9 mouse cellular contexts compared by ENCODE assay signal in the genomic region with DNA sequence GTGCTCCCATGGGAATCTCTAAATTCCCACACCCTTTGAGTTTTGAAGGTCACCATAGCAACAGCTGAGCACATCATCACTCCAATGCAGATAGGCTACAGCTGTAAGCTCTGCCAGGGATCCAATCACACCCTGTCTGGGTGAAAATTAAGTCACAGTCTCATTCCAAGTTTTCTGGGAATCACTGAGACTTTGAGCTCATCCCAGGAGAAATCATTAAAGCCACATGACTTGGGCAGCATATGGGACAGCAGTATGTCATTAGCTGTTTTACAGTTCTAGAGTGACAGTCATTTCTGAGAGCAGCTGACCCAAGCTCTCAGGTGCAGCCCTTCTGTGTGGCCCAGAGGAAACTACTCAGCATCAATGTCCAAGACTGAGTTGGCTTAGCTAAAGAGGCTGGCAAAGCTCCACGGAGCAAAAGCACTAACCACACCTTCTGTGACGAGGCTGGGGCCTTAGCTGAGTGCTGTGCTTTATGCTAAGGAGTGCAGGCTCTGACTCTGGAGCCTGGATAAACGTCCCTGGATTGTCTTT. TPM values are rescaled to one million over a fixed set of nuclear protein-coding genes. Genes with fewer than 3 reads are reported as not detected.
DNase-seq lines count a peak whose midpoint lies in the region; ATAC-seq and TF ChIP-seq lines count a peak whose summit lies in the region.
"Had no signal": no experiment of that assay in that cellular context is flagged by ENCODE, and none has a peak within 500 bp of the region (broad histone marks: within the 10 kb centered on the region; RNA-seq: fewer than 3 reads in every experiment).

No protein-coding gene starts in this region.

- H3K4me2 ChIP-seq in forebrain, postnatal 0 days (ENCODE audit: low read depth): no peak overlapping the region
- H3K4me2 ChIP-seq in limb, embryonic 14.5 days (replicated peaks; ENCODE audit: low read depth, low read length, severe bottlenecking): no peak overlapping the region
- H3K4me2 ChIP-seq in intestine, embryonic 15.5 days (replicated peaks): no peak overlapping the region

- H3K27ac ChIP-seq in forebrain, postnatal 0 days (ENCODE audit: low read depth, low read length): no peak overlapping the region
- no peak overlapping the region for H3K27ac ChIP-seq in limb, embryonic 14.5 days (replicated peaks; ENCODE audit: low read depth, low read length)
- no peak overlapping the region for H3K27ac ChIP-seq in intestine, embryonic 15.5 days

- H3K27me3 ChIP-seq in forebrain, postnatal 0 days (ENCODE audit: insufficient read depth, low read length): no peaks in the 10 kb centered on the region
- H3K27me3 ChIP-seq in limb, embryonic 14.5 days (ENCODE audit: control insufficient read depth, insufficient read depth, low read length): no peaks in the 10 kb centered on the region
- no peaks in the 10 kb centered on the region for H3K27me3 ChIP-seq in intestine, embryonic 15.5 days (replicated peaks)

- 20% methylated on average over 3 of the region's 3 CpGs for WGBS in forebrain, postnatal 0 days
- 12% methylated on average over 3 of the region's 3 CpGs for WGBS in limb, embryonic 14.5 days
- WGBS in intestine, embryonic 15.5 days: 25% methylated on average over 3 of the region's 3 CpGs

- peak; percentile 97 for ATAC-seq in forebrain, postnatal 0 days
- ATAC-seq in limb, embryonic 14.5 days (ENCODE audit: low FRiP score, low read depth): peak; percentile 88
- ATAC-seq in intestine, embryonic 15.5 days: no peak

- H3K9ac ChIP-seq in forebrain, postnatal 0 days: no peak overlapping the region
- no peak overlapping the region for H3K9ac ChIP-seq in limb, embryonic 14.5 days (ENCODE audit: low read depth, low read length, severe bottlenecking)
- no peak overlapping the region for H3K9ac ChIP-seq in intestine, embryonic 15.5 days

- DNase-seq in kidney, postnatal 4 days: peak; percentile 7 to 16
- no peak for DNase-seq in kidney, postnatal 25 days
- DNase-seq in brain, embryonic 14.5 days (ENCODE audit: low read depth): peak; percentile 83
- peak; percentile 59 for DNase-seq in forebrain, postnatal 0 days
- DNase-seq in limb, embryonic 14.5 days (ENCODE audit: low spot score): peak; percentile 74
- no peak for DNase-seq in testis, postnatal 14 days (ENCODE audit: low spot score)
- DNase-seq in thymus, postnatal 4 days: no peak

- no peaks in the 10 kb centered on the region for H3K36me3 ChIP-seq in forebrain, postnatal 0 days (ENCODE audit: insufficient read depth)
- no peaks in the 10 kb centered on the region for H3K36me3 ChIP-seq in limb, embryonic 14.5 days (ENCODE audit: control insufficient read depth, insufficient read depth, low read length)
- no peaks in the 10 kb centered on the region for H3K36me3 ChIP-seq in intestine, embryonic 15.5 days

- TF ChIP-seq CTCF in brain, embryonic 14.5 days (IDR thresholded peaks at IDR 0.05; ENCODE audit: borderline replicate concordance, extremely low read depth, insufficient read depth, insufficient read length): no peak
- no peak for TF ChIP-seq CTCF in forebrain, postnatal 0 days (IDR thresholded peaks at IDR 0.05; ENCODE audit: low read depth)

- H3K4me1 ChIP-seq in forebrain, postnatal 0 days (ENCODE audit: insufficient read depth): no peaks in the 10 kb centered on the region
- no peaks in the 10 kb centered on the region for H3K4me1 ChIP-seq in limb, embryonic 14.5 days (ENCODE audit: control insufficient read depth, insufficient read depth, low read length)
- H3K4me1 ChIP-seq in intestine, embryonic 15.5 days (replicated peaks): no peaks in the 10 kb centered on the region

- no peak overlapping the region for H3K4me3 ChIP-seq in forebrain, postnatal 0 days (ENCODE audit: low read depth, low read length)
- no peak overlapping the region for H3K4me3 ChIP-seq in limb, embryonic 14.5 days (replicated peaks; ENCODE audit: low read length)
- H3K4me3 ChIP-seq in intestine, embryonic 15.5 days (replicated peaks): no peak overlapping the region
- H3K4me3 ChIP-seq: erythroblast, embryonic 14.5 days had no signal

- no peaks in the 10 kb centered on the region for H3K9me3 ChIP-seq in forebrain, postnatal 0 days (ENCODE audit: low read length)
- H3K9me3 ChIP-seq in limb, embryonic 14.5 days (ENCODE audit: control insufficient read depth, low read length): no peaks in the 10 kb centered on the region
- H3K9me3 ChIP-seq in intestine, embryonic 15.5 days: no peaks in the 10 kb centered on the region

- no peak for TF ChIP-seq POLR2A in brain, embryonic 14.5 days (IDR thresholded peaks at IDR 0.05; ENCODE audit: borderline replicate concordance, extremely low read depth, insufficient read depth, insufficient read length, poor library complexity, severe bottlenecking)
- TF ChIP-seq POLR2A in limb, embryonic 14.5 days (IDR thresholded peaks at IDR 0.05; ENCODE audit: borderline replicate concordance, extremely low read depth, insufficient read depth, insufficient read length): no peak

RNA-seq across cellular contexts. Expression of gene Btc, which starts 42.3 kb away (rescaled TPM):
- polyA plus RNA-seq in brain, embryonic 14.5 days (2012; rRNA removed): 0.05 and 0.14 TPM in 2 replicates
- 0.15 and 0.24 TPM in 2 replicates for total RNA-seq in forebrain, postnatal 0 days (2014; rRNA removed)
- polyA plus RNA-seq in forebrain, postnatal 0 days (2015; fragmentation: Nextera tagmentation; extraction: Ambion mirVana): 0.06 and 0.15 TPM in 2 replicates
- 2.5 and 3.0 TPM in 2 replicates for polyA plus RNA-seq in limb, embryonic 14.5 days (2012; rRNA removed)
- 4.9 and 5.5 TPM in 2 replicates for polyA plus RNA-seq in limb, embryonic 14.5 days (2014; fragmentation: Nextera tagmentation; extraction: Ambion mirVana)
- 4.8 TPM in 2 replicates for polyA plus RNA-seq in intestine, embryonic 15.5 days (2015; fragmentation: Nextera tagmentation; extraction: Ambion mirVana)
- polyA plus RNA-seq: erythroblast, embryonic 14.5 days had no signal

Comparison
In these comparisons a context has a peak if more than half of its experiments do, and no peak if none do; other contexts are left out.
1. DNase-seq: peak in kidney, postnatal 4 days (2 of 2), brain, embryonic 14.5 days (single experiment), forebrain, postnatal 0 days (single experiment) and limb, embryonic 14.5 days (single experiment); none in kidney, postnatal 25 days (0 of 2), testis, postnatal 14 days (single experiment) and thymus, postnatal 4 days (single experiment).